Mouse (Mus musculus) kidney, adult 11 months (tissue): ENCODE data around the gene Hsf2bp.

Source experiments
- DNase-seq: peaks from one replicate; pipeline ENCODE4 v3.0.0; 2022

Gene Hsf2bp

GRCm38 (mm10) chr17:31979888-31980287, 56.3 kb downstream of the Hsf2bp start:
- DNase-seq = no peak

GRCm38 (mm10) chr17:31977131-31977530, 59.0 kb downstream of the Hsf2bp start:
- no peak for DNase-seq

GRCm38 (mm10) chr17:31976501-31976900, 59.6 kb downstream of the Hsf2bp start:
- DNase-seq = no peak

GRCm38 (mm10) chr17:31974694-31975093, 61.5 kb downstream of the Hsf2bp start:
- no peak for DNase-seq

DNA sequence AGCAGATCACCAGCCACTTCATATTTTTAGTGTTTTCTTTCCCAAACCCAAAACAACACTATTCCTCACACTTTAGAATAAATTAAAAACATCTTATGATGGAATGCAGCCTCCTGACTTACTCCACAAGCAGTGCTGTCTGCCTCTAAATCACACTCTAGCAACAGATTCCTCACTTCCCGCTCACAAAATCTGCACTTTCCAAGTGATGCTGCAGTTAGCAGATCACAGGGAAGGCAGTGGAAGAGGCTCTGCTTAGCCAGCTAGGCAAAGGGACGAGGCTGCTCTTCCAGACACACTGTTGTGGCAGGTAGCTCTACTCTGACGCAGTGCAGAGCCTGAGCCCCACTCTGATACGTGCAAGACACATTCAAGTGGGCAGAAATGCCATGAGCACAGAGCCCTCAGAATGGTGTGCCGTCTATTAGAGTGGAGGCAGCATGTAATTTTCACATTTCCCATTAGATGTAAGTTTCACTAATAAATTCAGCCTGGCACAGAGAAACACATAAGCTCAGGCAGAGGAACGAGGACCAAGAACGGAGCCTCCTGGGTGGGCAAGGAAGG, 62.4 kb downstream of the Hsf2bp start:
- DNase-seq = no peak

DNA sequence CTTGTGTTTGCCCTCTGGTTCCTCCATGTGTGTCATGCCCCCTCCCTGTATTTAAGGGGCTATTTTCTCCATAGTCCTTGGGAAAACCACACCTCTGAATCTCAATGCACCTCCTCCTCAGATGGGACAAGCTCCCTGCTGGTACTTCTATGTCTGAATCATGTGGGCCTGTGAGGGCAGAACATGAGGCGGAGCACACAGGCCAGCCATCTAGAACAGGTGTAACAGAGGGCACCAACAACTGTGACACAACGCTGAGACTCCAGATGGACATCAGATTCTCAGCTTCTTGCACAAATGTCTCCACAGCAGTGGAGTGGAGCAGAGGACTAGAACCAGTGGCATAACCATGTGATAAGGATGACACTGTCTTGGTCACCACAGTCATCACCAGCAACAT, 65.3 kb downstream of the Hsf2bp start:
- no peak for DNase-seq

GRCm38 (mm10) chr17:31968801-31969200, 67.3 kb downstream of the Hsf2bp start:
- DNase-seq = no peak

- no peak for DNase-seq
Observed at GRCm38 (mm10) chr17:31967311-31967710, 68.8 kb downstream of the Hsf2bp start.

- no peak for DNase-seq
Observed at GRCm38 (mm10) chr17:31966566-31966965, 69.6 kb downstream of the Hsf2bp start.

- peak; percentile 94 for DNase-seq
Observed at GRCm38 (mm10) chr17:31965623-31966022, 70.5 kb downstream of the Hsf2bp start.

GRCm38 (mm10) chr17:31962930-31963329, 73.2 kb downstream of the Hsf2bp start:
- DNase-seq = no peak

GRCm38 (mm10) chr17:31962281-31962680, 73.9 kb downstream of the Hsf2bp start:
- DNase-seq = no peak

DNA sequence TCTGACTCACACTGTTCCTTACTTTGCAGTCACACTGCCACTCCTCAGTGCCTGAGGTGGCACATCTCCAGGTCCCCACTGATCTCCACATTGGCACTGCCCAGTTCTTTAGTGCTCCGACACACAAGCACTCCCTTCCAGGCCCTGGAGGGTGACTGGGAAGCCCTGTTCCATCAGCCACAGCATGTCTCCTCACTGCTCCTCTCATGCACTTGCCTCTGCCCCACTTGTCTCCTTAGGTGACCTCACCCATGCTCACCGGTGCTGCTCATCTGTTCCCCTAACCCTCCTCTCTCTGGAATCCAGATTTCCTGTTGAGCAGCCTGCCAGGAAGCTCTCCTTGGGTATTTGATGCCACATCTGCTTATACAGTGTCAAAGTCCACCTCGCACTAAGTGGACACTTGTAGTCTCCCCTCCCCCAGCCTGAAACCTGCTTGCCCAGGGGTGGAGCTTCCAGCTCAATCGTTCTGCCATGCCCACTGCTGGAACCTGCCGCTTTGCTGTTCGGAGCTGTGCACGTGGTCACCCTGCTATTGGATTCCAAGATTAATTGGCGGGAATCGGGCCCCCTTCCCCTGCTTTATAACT, 81.5 kb downstream of the Hsf2bp start:
- DNase-seq = peak; percentile 89

DNA sequence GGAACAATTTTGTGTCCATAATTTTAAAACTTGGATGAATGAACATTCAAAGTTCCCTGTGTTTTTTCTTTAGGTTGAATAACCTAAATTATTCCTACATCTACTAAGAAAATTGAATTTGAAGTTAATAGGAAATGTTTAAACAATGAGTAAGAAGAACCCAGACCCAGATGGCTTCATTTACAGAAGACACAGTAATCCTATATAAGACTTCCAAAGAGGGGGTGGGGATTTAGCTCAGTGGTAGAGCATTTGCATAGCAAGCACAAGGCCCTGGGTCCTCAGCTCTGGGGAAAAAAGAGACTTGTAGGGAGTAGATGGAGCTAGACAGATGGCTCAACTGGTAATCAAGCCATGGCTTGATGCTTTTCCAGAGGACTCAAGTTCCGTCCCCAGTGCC, 87.1 kb downstream of the Hsf2bp start:
- no peak for DNase-seq

DNA sequence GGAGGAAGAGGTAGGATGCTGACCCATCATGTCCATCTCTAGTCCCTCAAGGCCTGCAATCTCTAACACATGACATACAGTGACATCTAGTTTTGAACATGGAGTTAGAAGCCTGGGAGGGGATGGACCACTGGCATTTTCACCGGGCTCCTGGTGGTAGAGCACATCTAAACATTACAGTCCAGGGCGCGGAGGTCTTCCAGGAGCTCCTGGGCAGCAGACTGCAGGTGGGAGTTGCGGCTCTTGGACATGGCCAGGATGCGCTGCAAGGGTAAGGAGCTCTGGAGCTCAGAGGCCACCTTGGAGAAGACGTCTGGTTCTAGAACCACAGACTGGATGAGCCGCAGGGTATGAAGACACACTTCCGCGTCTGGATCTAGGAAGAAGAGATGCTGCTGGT, 89.7 kb downstream of the Hsf2bp start:
- DNase-seq = no peak

DNA sequence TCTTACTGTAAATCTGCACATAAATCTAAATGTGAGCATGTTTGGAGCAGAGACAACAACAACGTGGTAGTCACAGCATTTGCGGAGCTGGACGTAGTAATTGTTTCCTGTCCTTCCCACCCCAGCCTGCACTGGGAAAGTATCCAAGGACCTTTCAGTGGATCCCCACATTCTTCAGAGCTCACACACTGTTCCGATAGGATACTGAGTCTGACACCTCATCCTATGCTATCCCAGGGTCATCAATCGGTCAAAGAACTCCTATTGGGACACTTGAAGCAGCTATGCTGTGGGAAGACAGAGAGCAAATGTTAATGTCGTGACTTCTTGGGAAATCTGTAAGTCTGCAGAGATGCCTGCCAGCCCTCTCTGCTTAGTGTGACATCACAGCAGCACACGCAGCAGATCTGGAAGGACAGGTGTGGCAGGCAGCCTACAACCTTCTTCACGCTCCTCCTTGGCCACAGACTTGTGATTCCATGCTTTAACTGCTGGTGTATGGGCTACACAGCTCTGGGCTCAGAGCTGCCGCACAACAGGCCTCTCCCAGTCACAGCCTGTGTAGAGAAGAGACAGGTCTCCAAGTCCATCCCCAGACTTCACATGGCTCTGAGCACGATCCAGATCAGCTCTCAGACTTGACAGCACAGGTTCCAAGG, 92.1 kb downstream of the Hsf2bp start:
- DNase-seq = no peak

GRCm38 (mm10) chr17:31941616-31942015, 94.5 kb downstream of the Hsf2bp start:
- DNase-seq = no peak

DNA sequence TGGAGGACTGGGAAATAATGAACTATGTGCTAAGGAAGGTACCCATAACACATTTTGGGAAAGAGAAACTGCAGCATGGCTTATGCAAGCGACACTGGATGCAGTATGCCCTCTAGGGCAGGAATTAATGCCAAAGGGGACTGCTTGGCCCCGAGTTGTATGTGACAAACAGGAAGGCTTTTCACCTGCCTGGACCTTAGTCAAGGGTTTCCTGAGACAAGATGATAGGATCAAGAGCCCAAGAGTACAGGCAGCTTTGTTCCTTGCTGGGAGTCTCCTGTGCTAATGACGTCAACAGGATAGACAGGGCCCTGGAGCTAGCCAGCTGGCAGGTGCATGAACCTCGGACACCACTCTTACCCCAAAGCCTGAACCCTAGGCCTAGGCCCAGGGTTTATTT, 95.5 kb downstream of the Hsf2bp start:
- DNase-seq = no peak

GRCm38 (mm10) chr17:31939292-31940060, 96.7 kb downstream of the Hsf2bp start:
- DNase-seq = peak; percentile 90

DNA sequence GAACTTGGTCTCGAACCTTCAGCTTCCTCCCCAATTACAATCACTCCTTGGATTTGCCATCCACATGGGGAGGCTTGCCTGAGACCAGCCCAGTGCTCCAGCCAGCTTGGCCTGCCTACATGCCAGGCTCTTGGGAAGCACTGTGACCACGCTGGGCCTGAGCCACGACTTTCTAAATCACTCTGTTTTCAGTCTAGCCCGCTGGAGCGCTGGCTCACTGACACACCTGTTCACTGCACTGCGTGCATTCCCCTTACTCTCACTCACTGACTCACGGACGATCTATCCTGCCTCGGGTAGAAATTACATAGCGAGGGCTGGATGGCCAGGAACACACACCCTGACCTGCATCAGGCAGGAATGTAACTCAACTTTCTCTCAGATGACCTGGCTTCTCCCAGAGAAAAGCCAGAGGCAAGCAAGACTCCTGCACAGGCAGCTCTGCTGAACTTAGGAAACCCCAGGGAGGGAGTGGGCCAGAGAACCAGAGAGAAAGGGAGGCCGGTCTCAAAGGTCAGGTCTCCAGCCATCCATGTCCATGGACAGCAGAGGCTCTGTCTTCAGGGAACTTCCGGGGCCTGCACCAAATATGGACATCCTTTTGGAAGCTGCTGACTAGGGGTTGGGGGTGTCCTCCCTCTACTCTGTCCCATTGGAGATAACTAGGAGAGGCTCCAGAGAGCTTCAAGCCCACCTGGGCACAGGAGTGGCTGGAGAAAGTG, 97.4 kb downstream of the Hsf2bp start:
- peak; percentile 94 for DNase-seq

DNA sequence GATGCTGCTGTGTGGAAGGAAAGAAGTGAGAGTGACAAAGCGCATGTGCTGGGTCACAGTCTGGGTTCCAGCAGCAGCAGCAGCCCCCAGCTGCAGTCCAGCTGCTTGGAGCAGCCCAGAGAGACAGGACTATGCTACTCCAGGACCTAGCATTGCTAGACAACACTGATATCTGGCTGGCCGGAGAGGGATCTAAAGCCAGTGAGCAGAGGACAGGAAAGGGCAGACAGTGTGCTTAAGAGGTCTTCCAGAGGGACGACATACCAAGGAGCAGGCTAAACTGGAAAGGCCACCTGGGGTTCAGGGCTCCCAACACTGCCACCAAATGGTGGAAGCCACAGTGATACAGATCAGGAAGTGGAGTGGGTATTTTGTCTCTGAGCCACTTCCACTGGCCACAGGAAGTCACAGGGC, 99.0 kb downstream of the Hsf2bp start:
- DNase-seq = peak; percentile 78

GRCm38 (mm10) chr17:31935841-31936240, 100.3 kb downstream of the Hsf2bp start:
- no peak for DNase-seq
